Mouse (Mus musculus) embryonic facial prominence, embryonic 14.5 days (tissue): ENCODE data around the gene Slc6a17. TPM values are rescaled to one million over a fixed set of nuclear protein-coding genes. Genes with fewer than 3 reads are reported as not detected.

Experiments
- ATAC-seq: fragments of 200-750 bp; cut with Nextera tagmentation; 2 replicates; pipeline ENCODE4 v1.8.0; 2017; ENCODE audit warnings: low read depth, moderate number of reproducible peaks, moderate TSS enrichment
- DNase-seq: peaks from one replicate; pipeline ENCODE4 v3.0.0-alpha.2; 2015; ENCODE audit warnings: low spot score
- H3K27ac ChIP-seq: fragments of 300-500 bp; sonication (generic); replicated peaks from 2 replicates; pipeline ENCODE4 v1.5.1; 2014; ENCODE audit warnings: low read depth, mild to moderate bottlenecking, low read length, moderate library complexity
- H3K27me3 ChIP-seq: fragments of 300-500 bp; sonication (generic); replicated peaks from 2 replicates; pipeline ENCODE4 v1.6.1; 2014; ENCODE audit warnings: low read length; ENCODE audit not compliant: control insufficient read depth, insufficient read depth
- H3K36me3 ChIP-seq: fragments of 300-500 bp; sonication (generic); 2 replicates; pipeline ENCODE4 v1.6.1; 2014; ENCODE audit warnings: low read length, mixed read lengths; ENCODE audit not compliant: control insufficient read depth, insufficient read depth
- H3K4me1 ChIP-seq: fragments of 300-500 bp; sonication (generic); 2 replicates; pipeline ENCODE4 v1.6.1; 2014; ENCODE audit warnings: antibody characterized with exemption, low read length; ENCODE audit not compliant: control insufficient read depth, insufficient read depth
- H3K4me2 ChIP-seq: fragments of 300-500 bp; sonication (generic); 2 replicates; pipeline ENCODE4 v1.6.1; 2014; ENCODE audit warnings: low read depth, mild to moderate bottlenecking, low read length, moderate library complexity, mixed read lengths
- H3K4me3 ChIP-seq: fragments of 300-500 bp; sonication (generic); 2 replicates; pipeline ENCODE4 v1.5.1; 2014; ENCODE audit warnings: low read depth, mild to moderate bottlenecking, low read length
- H3K9ac ChIP-seq: fragments of 300-500 bp; sonication (generic); 2 replicates; pipeline ENCODE4 v1.6.1; 2014; ENCODE audit warnings: low read depth, mild to moderate bottlenecking, low read length, moderate library complexity, mixed read lengths
- H3K9me3 ChIP-seq: fragments of 300-500 bp; sonication (generic); 2 replicates; pipeline ENCODE4 v1.6.1; 2016; ENCODE audit warnings: low read length; ENCODE audit not compliant: control insufficient read depth
- WGBS: fragments of 180-500 bp; shearing (Covaris S2); extraction: QIAGEN DNeasy Blood & Tissue Kit; methylation state at CpG from one replicate; pipeline ENCODE4 v1.1.7; 2014; 5-methylcytosine and 5-hydroxymethylcytosine counted together
- polyA plus RNA-seq: library from polyadenylated mRNA; unstranded; fragments of >200 nt; fragmentation: Nextera tagmentation; extraction: Ambion mirVana; gene quantifications from 2 replicates; pipeline ENCODE4 v1.2.1, GENCODE M21; 2014

The Slc6a17 gene
- polyA plus RNA-seq, 1 experiment from 2014 or later = 4.9 TPM

DNA sequence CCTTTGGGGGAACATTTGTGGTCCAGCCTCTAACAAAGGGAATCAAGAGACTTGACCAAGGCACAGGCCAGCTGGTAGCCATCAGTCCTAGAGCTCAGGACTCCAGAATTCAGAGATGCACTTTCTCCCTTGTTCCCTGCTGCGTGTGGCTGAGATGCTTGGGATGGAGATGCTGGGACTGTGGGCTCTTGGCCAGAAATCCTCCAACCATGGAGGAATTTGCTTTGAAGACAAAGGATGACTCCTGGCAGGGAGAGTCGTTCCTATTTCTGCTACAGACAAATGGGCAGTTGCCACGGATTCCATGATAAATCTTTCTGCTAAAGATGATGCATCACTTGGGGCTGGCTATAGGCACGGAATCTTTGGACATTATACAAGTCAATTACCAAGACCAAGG is 15.7 kb upstream of the Slc6a17 start:
- peaks cover 4% of the 10 kb centered on the region; the same call in 1 of the 2 replicates for H3K27me3 ChIP-seq
- H3K9me3 ChIP-seq = no peaks in the 10 kb centered on the region
- ATAC-seq (no peak), DNase-seq (no peak)
- no peak overlapping the region for H3K27ac ChIP-seq
- no peak overlapping the region for H3K9ac ChIP-seq
- H3K4me1 ChIP-seq = peaks cover 9% of the 10 kb centered on the region; the same call in 1 of the 2 replicates
- WGBS = 66% methylated on average over 4 of the region's 4 CpGs
- no peak overlapping the region for H3K4me2 ChIP-seq
- no peak overlapping the region for H3K4me3 ChIP-seq
- H3K36me3 ChIP-seq = no peaks in the 10 kb centered on the region

- H3K4me3 ChIP-seq = no peak overlapping the region
- ATAC-seq (no peak), DNase-seq (no peak)
- H3K4me2 ChIP-seq = no peak overlapping the region
- H3K27ac ChIP-seq = no peak overlapping the region
- no peaks in the 10 kb centered on the region for H3K27me3 ChIP-seq
- H3K9ac ChIP-seq = no peak overlapping the region
- 86% methylated on average over 5 of the region's 5 CpGs for WGBS
- peaks cover 9% of the 10 kb centered on the region; the same call in 1 of the 2 replicates for H3K4me1 ChIP-seq
- H3K9me3 ChIP-seq = no peaks in the 10 kb centered on the region
- no peaks in the 10 kb centered on the region for H3K36me3 ChIP-seq
These were observed 12.8 kb upstream of the Slc6a17 start for GRCm38 (mm10) chr3:107530581-107530980.

GRCm38 (mm10) chr3:107529182-107529581 is 11.4 kb upstream of the Slc6a17 start:
- ATAC-seq (no peak), DNase-seq (no peak)
- Histone ChIP-seq H3K4me2 (no peak overlapping the region), H3K9ac (no peak overlapping the region), H3K4me1 (peaks cover 9% of the 10 kb centered on the region; the same call in 1 of the 2 replicates), H3K36me3 (no peaks in the 10 kb centered on the region), H3K27ac (no peak overlapping the region), H3K4me3 (no peak overlapping the region), H3K9me3 (no peaks in the 10 kb centered on the region), H3K27me3 (no peaks in the 10 kb centered on the region)
- WGBS = 67% methylated on average over 5 of the region's 5 CpGs

GRCm38 (mm10) chr3:107528401-107529118 is 10.7 kb upstream of the Slc6a17 start:
- H3K9ac ChIP-seq = peak overlapping the region; percentile 40; the same call in 1 of the 2 replicates
- H3K9me3 ChIP-seq = no peaks in the 10 kb centered on the region
- DNase-seq (peak; percentile 68), ATAC-seq (peak; percentile 77)
- H3K4me1 ChIP-seq = peaks cover 9% of the 10 kb centered on the region; the same call in 1 of the 2 replicates
- no peaks in the 10 kb centered on the region for H3K36me3 ChIP-seq
- no peaks in the 10 kb centered on the region for H3K27me3 ChIP-seq
- H3K4me2 ChIP-seq = no peak overlapping the region
- WGBS = 22% methylated on average over 9 of the region's 9 CpGs
- peak overlapping the region; percentile 39; the same call in 1 of the 2 replicates for H3K27ac ChIP-seq
- no peak overlapping the region for H3K4me3 ChIP-seq

GRCm38 (mm10) chr3:107524547-107524946 is 6.7 kb upstream of the Slc6a17 start:
- no peak for ATAC-seq
- 65% methylated on average over 6 of the region's 6 CpGs for WGBS

GRCm38 (mm10) chr3:107520931-107521330 is 3.1 kb upstream of the Slc6a17 start:
- Histone ChIP-seq H3K36me3 (no peaks in the 10 kb centered on the region), H3K4me1 (peaks cover 11% of the 10 kb centered on the region; the same call in 1 of the 2 replicates), H3K9me3 (no peaks in the 10 kb centered on the region), H3K4me3 (no peak overlapping the region), H3K9ac (no peak overlapping the region), H3K27me3 (peaks cover 32% of the 10 kb centered on the region), H3K4me2 (no peak overlapping the region), H3K27ac (no peak overlapping the region)
- 76% methylated on average over 5 of the region's 5 CpGs for WGBS
- DNase-seq = no peak
- no peak for ATAC-seq

More at GRCm38 (mm10) chr3:107524547-107524946, 6.7 kb upstream of the Slc6a17 start:
- H3K27me3 ChIP-seq = no peaks in the 10 kb centered on the region
- H3K4me1 ChIP-seq = peaks cover 9% of the 10 kb centered on the region; the same call in 1 of the 2 replicates
- H3K9ac ChIP-seq = no peak overlapping the region
- DNase-seq = no peak
- no peak overlapping the region for H3K27ac ChIP-seq
- H3K9me3 ChIP-seq = no peaks in the 10 kb centered on the region
- H3K36me3 ChIP-seq = no peaks in the 10 kb centered on the region
- no peak overlapping the region for H3K4me2 ChIP-seq
- H3K4me3 ChIP-seq = no peak overlapping the region

DNA sequence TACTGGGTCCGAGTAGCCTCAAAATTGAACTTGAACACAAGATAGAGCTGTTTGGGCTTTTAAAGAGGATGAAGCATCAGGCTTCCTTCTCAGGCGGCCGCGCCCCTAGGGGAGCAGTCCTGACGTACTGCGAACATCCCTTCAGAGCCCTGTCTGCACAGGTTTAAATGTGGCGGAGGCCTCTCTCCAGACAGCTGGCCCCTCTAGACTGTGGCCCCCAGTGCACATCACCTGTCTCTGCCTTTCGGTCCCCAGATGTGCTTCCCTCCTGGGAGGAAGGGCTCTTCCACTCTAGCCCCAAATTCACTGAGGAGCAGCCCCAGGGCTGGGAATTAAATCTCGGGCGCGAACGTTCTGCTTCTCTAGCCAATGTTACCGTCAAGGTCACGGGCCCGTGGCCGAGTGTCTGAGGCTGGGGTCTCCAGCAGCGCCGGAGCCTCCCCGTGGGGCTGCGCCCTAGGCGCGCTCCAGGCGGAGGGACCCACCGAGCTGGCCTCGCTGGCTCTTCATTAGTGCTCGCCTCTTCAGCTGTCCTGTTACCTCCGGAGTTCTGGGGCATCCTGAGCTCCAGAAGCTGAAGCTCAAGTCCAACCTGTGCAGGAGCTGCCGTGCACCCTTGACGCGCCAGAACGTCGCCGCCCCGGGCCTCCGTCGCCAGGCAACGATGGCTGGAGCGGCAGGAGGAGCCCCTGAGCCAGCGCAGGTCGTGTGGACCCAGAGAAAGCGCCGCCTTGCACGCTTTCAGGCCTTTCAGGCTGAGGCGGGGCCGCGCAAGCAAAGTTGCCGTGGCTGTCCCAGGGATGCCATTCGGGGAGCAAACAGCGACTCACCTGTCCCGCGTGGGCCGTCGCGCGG is 815 bp downstream of the Slc6a17 start:
- Histone ChIP-seq H3K9ac (peak overlapping the region; percentile 79), H3K9me3 (no peaks in the 10 kb centered on the region), H3K36me3 (no peaks in the 10 kb centered on the region), H3K27ac (peak overlapping the region; percentile 52; the same call in 1 of the 2 replicates), H3K4me2 (peak overlapping the region; percentile 98), H3K4me3 (peak overlapping the region; percentile 69), H3K27me3 (peaks cover 35% of the 10 kb centered on the region), H3K4me1 (peaks cover 11% of the 10 kb centered on the region; the same call in 1 of the 2 replicates)
- WGBS = 6% methylated on average over 47 of the region's 55 CpGs
- ATAC-seq (peak; percentile 88), DNase-seq (peak; percentile 77)

DNA sequence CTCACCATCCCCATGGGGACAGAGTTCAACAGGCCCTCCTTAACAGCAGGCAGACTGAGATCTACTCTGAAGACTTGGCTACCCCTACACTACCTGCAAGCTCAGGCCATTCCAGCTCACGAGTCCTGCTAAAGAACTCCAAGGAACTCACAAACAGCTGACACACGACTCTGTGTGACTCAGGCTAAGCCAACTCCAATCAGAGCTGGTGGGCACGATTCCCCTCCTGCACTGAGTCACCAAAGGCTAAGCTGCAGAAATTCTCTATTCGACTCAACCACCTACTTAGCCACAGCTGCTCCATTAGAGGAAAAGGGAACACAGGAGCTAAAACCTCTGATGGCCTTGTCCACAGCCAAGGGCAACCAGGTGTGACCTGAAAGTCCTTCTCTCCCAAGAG is 1.8 kb downstream of the Slc6a17 start:
- 59% methylated on average over 4 of the region's 4 CpGs for WGBS
- no peak for ATAC-seq
- H3K9ac ChIP-seq = no peak overlapping the region
- H3K27me3 ChIP-seq = peaks cover 35% of the 10 kb centered on the region
- no peak overlapping the region for H3K4me3 ChIP-seq
- DNase-seq = no peak
- peaks cover 11% of the 10 kb centered on the region; the same call in 1 of the 2 replicates for H3K4me1 ChIP-seq
- H3K36me3 ChIP-seq = no peaks in the 10 kb centered on the region
- H3K4me2 ChIP-seq = no peak overlapping the region
- no peaks in the 10 kb centered on the region for H3K9me3 ChIP-seq
- H3K27ac ChIP-seq = no peak overlapping the region
